Mouse (Mus musculus) right cerebral cortex, postnatal 25 days (tissue): ENCODE data around the gene Gm8439.

Source experiments
- DNase-seq: peaks from one replicate; pipeline ENCODE4 v3.0.0; 2022

Gm8439 gene

GRCm38 (mm10) chr4:120613691-120614329 lies 25.3 kb downstream of the Gm8439 start:
- peak; percentile 60 for DNase-seq

GRCm38 (mm10) chr4:120614644-120615043 lies 26.1 kb downstream of the Gm8439 start:
- DNase-seq, result no peak

- DNase-seq, result no peak
Observed at GRCm38 (mm10) chr4:120615528-120616081, 27.1 kb downstream of the Gm8439 start.

GRCm38 (mm10) chr4:120616199-120617025 lies 27.9 kb downstream of the Gm8439 start:
- no peak for DNase-seq

- DNase-seq, result no peak
Observed at GRCm38 (mm10) chr4:120627728-120628127, 39.2 kb downstream of the Gm8439 start.

GRCm38 (mm10) chr4:120630218-120630931 lies 41.8 kb downstream of the Gm8439 start:
- DNase-seq, result no peak

GRCm38 (mm10) chr4:120631828-120632227 lies 43.3 kb downstream of the Gm8439 start:
- DNase-seq, result no peak

- no peak for DNase-seq
Observed at GRCm38 (mm10) chr4:120635351-120635750, 46.8 kb downstream of the Gm8439 start.

- DNase-seq, result no peak
Observed at GRCm38 (mm10) chr4:120641946-120642345, 53.4 kb downstream of the Gm8439 start.

GRCm38 (mm10) chr4:120643899-120644298 lies 55.4 kb downstream of the Gm8439 start:
- no peak for DNase-seq

GRCm38 (mm10) chr4:120649369-120650207 lies 61.0 kb downstream of the Gm8439 start:
- peak; percentile 55 for DNase-seq

- DNase-seq, result no peak
Observed at GRCm38 (mm10) chr4:120650208-120650592, 61.7 kb downstream of the Gm8439 start.

- DNase-seq, result no peak
Observed at GRCm38 (mm10) chr4:120655898-120656297, 67.4 kb downstream of the Gm8439 start.
